In the genomic region with DNA sequence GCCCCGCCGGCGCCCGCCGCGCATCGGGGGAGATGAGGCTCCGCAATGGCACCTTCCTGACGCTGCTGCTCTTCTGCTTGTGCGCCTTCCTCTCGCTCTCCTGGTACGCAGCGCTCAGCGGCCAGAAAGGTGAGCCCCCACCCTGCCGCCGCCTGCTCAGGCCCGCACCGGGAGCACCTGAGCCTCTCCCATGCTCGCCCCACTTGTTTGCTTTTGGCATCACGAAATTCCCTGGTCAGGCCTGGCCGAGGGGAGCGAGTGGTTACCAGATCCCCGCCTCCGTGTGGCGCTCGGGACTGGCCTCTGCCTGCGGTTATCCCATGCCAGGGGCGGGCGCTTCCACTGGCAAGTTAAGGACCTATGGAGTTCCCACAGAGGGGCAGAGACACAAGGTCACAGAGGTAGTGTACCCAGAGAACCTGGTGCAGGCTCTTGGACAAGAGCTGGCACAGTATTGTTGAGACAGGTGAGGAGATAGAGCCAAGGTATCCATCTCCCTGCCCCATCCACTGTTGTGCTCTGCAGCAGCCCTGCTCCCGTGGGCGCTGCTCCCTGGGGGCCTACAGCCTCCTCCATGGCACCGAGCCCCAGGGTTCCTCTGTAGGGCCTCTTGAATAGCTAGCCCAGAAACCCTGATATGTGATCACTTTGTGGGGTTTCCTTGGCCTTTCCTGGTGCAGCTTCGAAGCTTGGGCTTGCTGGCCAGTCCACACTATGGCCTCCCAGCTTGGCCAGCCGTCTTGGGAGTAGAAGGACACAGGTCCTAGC, we compare ENCODE assay signal across 8 mouse cellular contexts. TPM values are rescaled to one million over a fixed set of nuclear protein-coding genes. Genes with fewer than 3 reads are reported as not detected.
DNase-seq lines count a peak whose midpoint lies in the region; ATAC-seq and TF ChIP-seq lines count a peak whose summit lies in the region.

No protein-coding gene starts in this region.

- H3K9ac ChIP-seq in forebrain, embryonic 15.5 days (replicated peaks) = peak overlapping the region; percentile 95
- H3K9ac ChIP-seq in lung, embryonic 15.5 days = peak overlapping the region; percentile 97

- TF ChIP-seq POLR2A in spleen, adult 2 months (IDR thresholded peaks at IDR 0.05; ENCODE audit: low read depth, low read length) = no peak

- DNase-seq in spleen, adult 2 months (ENCODE audit: low read depth in 1 of 2, low spot score in 2 of 2) = no peak
- DNase-seq in spleen, adult 18-20 months = no peak
- DNase-seq in cerebellum, adult 11-12 months = peak; percentile 79
- peak; percentile 47 for DNase-seq in kidney, adult 11 months
- peak; percentile 69 to 70 for DNase-seq in spleen, postnatal 10 days (ENCODE audit: low spot score in 2 of 2)
- DNase-seq in c-Kit-positive CD71-positive TER-119-positive erythroid progenitor cells, embryonic 14.5 days (ENCODE audit: low spot score) = no peak

- H3K27ac ChIP-seq in spleen, adult 2 months (ENCODE audit: insufficient read depth, low read length) = peak overlapping the region; percentile 36
- peak overlapping the region; percentile 95 for H3K27ac ChIP-seq in forebrain, embryonic 15.5 days (replicated peaks)
- peak overlapping the region; percentile 77 for H3K27ac ChIP-seq in lung, embryonic 15.5 days

- peaks cover 3% of the 10 kb centered on the region; the same call in 1 of the 2 replicates for H3K4me1 ChIP-seq in spleen, adult 2 months (ENCODE audit: control insufficient read depth, insufficient read depth, insufficient read length)
- peaks cover 57% of the 10 kb centered on the region for H3K4me1 ChIP-seq in forebrain, embryonic 15.5 days
- H3K4me1 ChIP-seq in lung, embryonic 15.5 days = peaks cover 50% of the 10 kb centered on the region

- no peaks in the 10 kb centered on the region for H3K36me3 ChIP-seq in spleen, adult 2 months (ENCODE audit: control insufficient read depth, insufficient read depth, low read length)
- peaks cover under 1% of the 10 kb centered on the region; the same call in 1 of the 2 replicates for H3K36me3 ChIP-seq in forebrain, embryonic 15.5 days
- no peaks in the 10 kb centered on the region for H3K36me3 ChIP-seq in lung, embryonic 15.5 days

- peak; percentile 30 for ATAC-seq in forebrain, embryonic 15.5 days (replicated peaks)
- ATAC-seq in lung, embryonic 15.5 days (ENCODE audit: borderline replicate concordance, extremely low read depth, low FRiP score, low TSS enrichment) = peak; percentile 21

- TF ChIP-seq CTCF in spleen, adult 2 months (IDR thresholded peaks at IDR 0.05; ENCODE audit: extremely low read depth, insufficient read depth, insufficient read length, insufficient replicate concordance) = no peak

- no peaks in the 10 kb centered on the region for H3K27me3 ChIP-seq in spleen, adult 2 months (ENCODE audit: control insufficient read depth, insufficient read depth, low read length)
- no peaks in the 10 kb centered on the region for H3K27me3 ChIP-seq in forebrain, embryonic 15.5 days
- H3K27me3 ChIP-seq in lung, embryonic 15.5 days = no peaks in the 10 kb centered on the region

- H3K9me3 ChIP-seq in forebrain, embryonic 15.5 days = no peaks in the 10 kb centered on the region
- H3K9me3 ChIP-seq in lung, embryonic 15.5 days = no peaks in the 10 kb centered on the region

- peak overlapping the region; percentile 64 for H3K4me3 ChIP-seq in spleen, adult 2 months (ENCODE audit: extremely low read depth, insufficient read depth, insufficient read length)
- peak overlapping the region; percentile 93 for H3K4me3 ChIP-seq in forebrain, embryonic 15.5 days
- peak overlapping the region; percentile 75 for H3K4me3 ChIP-seq in lung, embryonic 15.5 days

- H3K4me2 ChIP-seq in forebrain, embryonic 15.5 days (replicated peaks) = peak overlapping the region; percentile 76
- peak overlapping the region; percentile 97 for H3K4me2 ChIP-seq in lung, embryonic 15.5 days

- 1% methylated on average over 33 of the region's 34 CpGs for WGBS in spleen, adult 2 months
- WGBS in forebrain, embryonic 15.5 days = 3% methylated on average over 34 of the region's 34 CpGs
- WGBS in lung, embryonic 15.5 days = 1% methylated on average over 34 of the region's 34 CpGs

RNA-seq across cellular contexts. Expression of gene Ltc4s, which starts 12.6 kb away (rescaled TPM):
- 44.9 and 53.9 TPM in 2 replicates for polyA plus RNA-seq in spleen, adult 2 months (2012; rRNA removed)
- 2.4 and 3.1 TPM in 2 replicates for polyA plus RNA-seq in forebrain, embryonic 15.5 days (2015; fragmentation: Nextera tagmentation; extraction: Ambion mirVana)
- polyA plus RNA-seq in lung, embryonic 15.5 days (2015; fragmentation: Nextera tagmentation; extraction: Ambion mirVana) = 2.5 and 2.8 TPM in 2 replicates

RNA-seq across cellular contexts. Expression of gene Mgat4b, which starts 15.1 kb away (rescaled TPM):
- 32.6 and 41.5 TPM in 2 replicates for polyA plus RNA-seq in spleen, adult 2 months (2012; rRNA removed)
- 40.3 and 46.3 TPM in 2 replicates for polyA plus RNA-seq in forebrain, embryonic 15.5 days (2015; fragmentation: Nextera tagmentation; extraction: Ambion mirVana)
- polyA plus RNA-seq in lung, embryonic 15.5 days (2015; fragmentation: Nextera tagmentation; extraction: Ambion mirVana) = 36.4 and 41.0 TPM in 2 replicates

RNA-seq across cellular contexts. Expression of gene Sqstm1, which starts 15.2 kb away (rescaled TPM):
- 113 and 117 TPM in 2 replicates for polyA plus RNA-seq in spleen, adult 2 months (2012; rRNA removed)
- polyA plus RNA-seq in forebrain, embryonic 15.5 days (2015; fragmentation: Nextera tagmentation; extraction: Ambion mirVana) = 285 and 303 TPM in 2 replicates
- polyA plus RNA-seq in lung, embryonic 15.5 days (2015; fragmentation: Nextera tagmentation; extraction: Ambion mirVana) = 251 and 273 TPM in 2 replicates

RNA-seq across cellular contexts. Expression of gene Mrnip, which starts 51.6 kb away (rescaled TPM):
- 2.4 and 3.5 TPM in 2 replicates for polyA plus RNA-seq in spleen, adult 2 months (2012; rRNA removed)
- 28.6 and 31.9 TPM in 2 replicates for polyA plus RNA-seq in forebrain, embryonic 15.5 days (2015; fragmentation: Nextera tagmentation; extraction: Ambion mirVana)
- polyA plus RNA-seq in lung, embryonic 15.5 days (2015; fragmentation: Nextera tagmentation; extraction: Ambion mirVana) = 19.1 and 19.5 TPM in 2 replicates

Comparison
In these comparisons a context has a peak if more than half of its experiments do, and no peak if none do; other contexts are left out.
1. DNase-seq: peak in cerebellum, adult 11-12 months (single experiment), kidney, adult 11 months (single experiment) and spleen, postnatal 10 days (2 of 2); none in spleen, adult 2 months (0 of 2), spleen, adult 18-20 months (0 of 2) and c-Kit-positive CD71-positive TER-119-positive erythroid progenitor cells, embryonic 14.5 days (single experiment).
2. H3K27ac ChIP-seq: peak in every context shown above with its lines; median percentile 95 in forebrain, embryonic 15.5 days; 77 in lung, embryonic 15.5 days; 36 in spleen, adult 2 months.
3. RNA of gene Ltc4s, which starts 12.6 kb away (polyA plus RNA-seq): 44.9 to 53.9 TPM in spleen, adult 2 months; 2.5 to 2.8 TPM in lung, embryonic 15.5 days and 2.4 to 3.1 TPM in forebrain, embryonic 15.5 days; every median in the first group is over 10 times any median in the second.
4. Peak in every context shown above with its lines, with median percentiles within 50 percentile points of each other: H3K4me3 ChIP-seq.